Mouse (Mus musculus): Measurements from ENCODE around the gene Lrrfip2.

Gene Lrrfip2

DNA sequence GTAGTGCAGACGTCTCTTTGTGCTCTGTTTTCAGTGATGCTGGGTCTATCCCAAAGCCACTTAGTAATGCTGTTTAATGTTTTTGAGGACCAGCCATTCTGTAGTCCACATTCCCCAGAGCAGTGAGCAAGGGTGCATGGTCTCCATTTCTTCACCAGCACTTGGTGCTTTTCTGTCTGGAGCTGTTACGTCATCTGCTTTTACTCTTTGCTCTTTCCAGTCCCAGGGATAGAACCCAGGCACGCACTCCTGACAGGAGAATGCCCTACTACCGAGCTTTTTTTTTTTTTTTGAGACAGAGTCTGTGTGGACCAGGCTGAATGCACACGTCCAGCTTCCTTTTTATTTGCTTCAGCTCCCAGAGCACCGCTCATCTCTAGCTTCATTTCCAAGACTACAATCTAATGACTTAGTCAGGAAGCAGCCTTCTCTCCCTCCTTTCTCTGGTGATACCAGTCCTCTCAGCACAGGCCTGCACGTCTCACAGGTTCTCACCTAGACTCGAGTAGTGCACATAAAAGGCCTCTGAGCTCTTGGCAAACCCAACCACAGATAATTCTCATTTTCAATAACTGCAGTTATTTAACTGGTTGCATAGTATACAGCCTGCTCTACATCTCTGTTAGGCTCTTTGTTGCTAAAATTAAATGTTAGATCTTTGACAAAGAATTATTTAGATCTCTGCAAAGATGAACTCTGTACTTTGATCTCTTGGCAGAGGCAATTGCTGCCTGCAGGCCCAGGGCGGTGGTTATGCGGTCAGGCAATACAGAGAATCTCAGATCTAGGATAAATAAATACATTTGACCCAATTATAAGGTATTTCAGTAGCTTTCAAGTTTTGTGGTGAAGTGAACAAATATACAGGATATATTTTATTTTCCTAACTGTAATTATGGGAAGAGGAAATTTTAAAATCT, 94.0 kb downstream of the Lrrfip2 start:
- no peak for DNase-seq (ENCODE audit: low read depth in 2 of 2, low spot score in 2 of 2)

DNA sequence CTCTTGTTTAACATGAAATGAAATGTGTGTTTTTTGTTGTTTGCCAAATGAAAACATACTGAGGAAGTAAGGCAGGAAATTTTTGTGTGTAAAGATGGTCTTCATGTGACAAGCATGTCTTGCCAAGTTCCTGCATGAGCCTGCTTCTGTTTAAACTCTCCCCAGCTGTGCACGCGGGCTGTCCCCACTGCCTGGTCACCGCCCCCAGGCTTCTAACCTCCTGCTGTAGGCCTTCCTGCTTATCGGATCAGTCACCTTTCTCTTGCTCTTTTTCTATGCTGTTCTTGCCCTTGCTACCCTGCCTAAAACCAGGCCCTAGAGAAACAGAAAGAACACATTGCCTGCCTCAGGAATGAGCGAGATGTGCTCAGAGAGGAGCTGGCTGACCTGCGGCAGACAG, 96.1 kb downstream of the Lrrfip2 start:
- no peak for DNase-seq (ENCODE audit: low read depth in 2 of 2, low spot score in 2 of 2)

DNA sequence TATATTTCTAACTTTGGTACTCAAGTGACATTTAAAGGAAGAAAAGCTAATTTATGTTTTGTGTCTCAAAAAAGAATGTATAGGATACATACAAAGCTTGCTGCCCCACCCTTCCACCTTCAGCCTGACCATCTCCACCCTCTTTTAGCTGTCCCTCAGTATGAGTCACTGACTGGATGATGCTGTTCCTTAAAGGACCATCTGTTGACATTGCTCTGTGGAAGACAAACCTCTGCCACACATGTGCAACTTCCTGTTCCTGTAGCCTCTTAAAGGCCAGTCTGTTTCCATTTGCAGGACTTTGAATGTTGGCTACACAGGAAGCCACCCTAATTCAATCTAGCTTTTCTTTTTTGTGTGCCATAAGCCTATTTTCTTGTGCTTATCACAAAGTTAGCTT, 99.0 kb downstream of the Lrrfip2 start:
- DNase-seq (ENCODE audit: low read depth in 2 of 2, low spot score in 2 of 2): no peak

- no peak for DNase-seq (ENCODE audit: low read depth in 2 of 2, low spot score in 2 of 2)
These were observed 103.2 kb downstream of the Lrrfip2 start for GRCm38 (mm10) chr9:111220551-111221080.

DNA sequence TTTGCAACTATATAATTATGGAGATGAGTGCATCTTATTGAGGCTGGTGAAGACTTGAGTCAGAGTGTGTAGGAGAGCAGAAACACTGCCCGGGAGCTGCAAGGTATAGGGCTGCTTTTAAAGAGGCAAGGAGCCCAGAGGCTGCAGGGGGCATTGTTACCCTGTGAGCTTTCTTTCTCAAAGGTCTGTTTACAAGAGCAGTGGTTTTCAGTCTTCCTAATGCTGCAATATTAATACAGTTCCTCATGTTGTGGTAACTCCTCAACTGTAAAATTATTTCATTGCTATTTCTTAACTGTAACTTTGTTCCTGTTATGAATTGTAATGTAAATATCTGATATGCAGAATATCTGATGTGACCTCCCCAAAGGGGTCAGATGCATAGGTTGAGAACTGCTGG, 104.2 kb downstream of the Lrrfip2 start:
- no peak for DNase-seq (ENCODE audit: low read depth in 2 of 2, low spot score in 2 of 2)

- DNase-seq (ENCODE audit: low read depth in 2 of 2, low spot score in 2 of 2): no peak
These were observed 106.0 kb downstream of the Lrrfip2 start for GRCm38 (mm10) chr9:111223406-111223805.

DNA sequence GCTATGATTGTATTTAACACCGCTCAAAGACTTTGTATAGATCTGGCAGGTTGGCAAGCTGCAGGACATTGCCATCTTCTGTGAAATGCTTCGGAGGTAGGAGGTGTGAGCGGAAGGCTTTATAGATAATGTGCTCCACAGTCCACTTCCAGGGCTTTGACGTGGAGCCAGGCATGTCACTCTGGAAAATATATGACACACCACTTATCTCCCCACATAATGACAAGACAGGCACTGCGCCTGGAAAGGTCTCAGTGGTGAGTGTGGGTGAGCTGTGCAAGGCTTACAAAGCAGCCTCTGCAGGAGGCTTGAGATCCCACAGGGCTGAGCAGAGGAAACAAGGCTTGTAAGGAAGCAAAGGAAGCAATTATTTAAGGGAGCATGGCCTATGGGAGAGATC, 111.1 kb downstream of the Lrrfip2 start:
- no peak for DNase-seq (ENCODE audit: low read depth in 2 of 2, low spot score in 2 of 2)

DNA sequence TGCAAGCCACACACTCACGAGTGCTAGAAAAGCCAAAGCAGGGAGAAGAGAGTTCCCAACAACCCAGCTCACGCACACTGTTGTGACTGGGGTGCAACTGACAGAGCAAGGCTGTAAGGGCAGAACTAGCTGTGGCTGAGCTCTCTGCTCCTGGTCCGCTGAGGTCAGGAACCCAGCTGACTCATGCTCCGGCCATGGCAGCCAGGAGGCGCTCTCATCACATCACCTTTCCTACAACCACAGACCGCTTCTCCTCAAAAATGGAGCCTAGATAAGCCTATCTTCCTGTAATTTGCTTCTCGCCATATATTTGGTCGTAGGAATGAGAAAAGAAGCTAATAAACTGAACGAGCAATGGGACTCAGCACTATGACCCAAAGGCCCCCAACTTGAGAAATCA, 117.3 kb downstream of the Lrrfip2 start:
- no peak for DNase-seq (ENCODE audit: low read depth in 2 of 2, low spot score in 2 of 2)

- no peak for DNase-seq (ENCODE audit: low read depth in 2 of 2, low spot score in 2 of 2)
These were observed 120.3 kb downstream of the Lrrfip2 start for GRCm38 (mm10) chr9:111237726-111238125.

- DNase-seq (ENCODE audit: low read depth in 2 of 2, low spot score in 2 of 2): no peak
These were observed 122.4 kb downstream of the Lrrfip2 start for GRCm38 (mm10) chr9:111239821-111240220.

DNA sequence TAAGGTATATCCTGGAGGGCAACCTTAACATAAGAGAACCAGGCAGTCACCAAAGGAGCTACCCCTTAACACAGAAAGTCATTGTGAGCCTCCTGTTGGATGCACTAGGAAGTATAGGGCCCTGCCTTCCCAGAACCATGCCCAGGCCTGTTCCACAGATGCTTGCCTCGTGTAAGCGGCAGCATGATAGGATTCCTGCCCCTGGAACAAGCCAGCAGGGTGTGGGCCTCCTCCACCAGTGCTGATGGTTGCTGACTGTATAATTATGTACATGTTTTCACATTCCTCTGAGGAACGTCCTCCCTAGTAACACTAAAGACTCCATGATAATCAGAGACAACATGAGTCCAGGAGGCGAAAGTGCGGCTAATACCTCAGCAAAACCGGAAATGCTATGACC, 126.0 kb downstream of the Lrrfip2 start:
- DNase-seq (ENCODE audit: low read depth in 2 of 2, low spot score in 2 of 2): no peak

DNA sequence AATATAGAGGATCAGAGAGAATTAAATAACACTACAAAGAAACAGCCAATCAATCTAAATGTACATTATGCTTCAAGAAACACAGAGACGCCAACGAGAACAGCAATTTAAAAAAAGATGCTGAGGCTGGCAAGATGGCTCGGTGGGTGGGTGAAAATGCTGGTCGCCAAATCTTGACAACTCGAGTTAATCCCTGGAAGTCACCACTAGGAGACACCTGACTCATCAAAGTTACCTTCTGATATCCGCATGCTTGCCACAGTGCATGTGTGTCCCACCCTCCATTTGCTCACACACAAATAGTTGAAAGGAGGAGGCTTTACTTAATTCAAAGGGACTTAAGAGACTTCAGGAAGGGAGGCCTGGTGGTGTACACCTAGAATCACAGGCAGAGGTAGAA, 128.2 kb downstream of the Lrrfip2 start:
- no peak for DNase-seq (ENCODE audit: low read depth in 2 of 2, low spot score in 2 of 2)

GRCm38 (mm10) chr9:111247682-111248246, 130.4 kb downstream of the Lrrfip2 start:
- no peak for DNase-seq (ENCODE audit: low read depth in 2 of 2, low spot score in 2 of 2)

- DNase-seq (ENCODE audit: low read depth in 2 of 2, low spot score in 2 of 2): no peak
These were observed 134.9 kb downstream of the Lrrfip2 start for GRCm38 (mm10) chr9:111252161-111252869.

GRCm38 (mm10) chr9:111260360-111260985, 143.1 kb downstream of the Lrrfip2 start:
- no peak for DNase-seq (ENCODE audit: low read depth in 2 of 2, low spot score in 2 of 2)

GRCm38 (mm10) chr9:111261356-111261755, 144.0 kb downstream of the Lrrfip2 start:
- DNase-seq (ENCODE audit: low read depth in 2 of 2, low spot score in 2 of 2): no peak

GRCm38 (mm10) chr9:111267998-111268397, 150.6 kb downstream of the Lrrfip2 start:
- DNase-seq (ENCODE audit: low read depth in 2 of 2, low spot score in 2 of 2): no peak

- DNase-seq (ENCODE audit: low read depth in 2 of 2, low spot score in 2 of 2): no peak
These were observed 153.2 kb downstream of the Lrrfip2 start for GRCm38 (mm10) chr9:111270606-111271005.

DNA sequence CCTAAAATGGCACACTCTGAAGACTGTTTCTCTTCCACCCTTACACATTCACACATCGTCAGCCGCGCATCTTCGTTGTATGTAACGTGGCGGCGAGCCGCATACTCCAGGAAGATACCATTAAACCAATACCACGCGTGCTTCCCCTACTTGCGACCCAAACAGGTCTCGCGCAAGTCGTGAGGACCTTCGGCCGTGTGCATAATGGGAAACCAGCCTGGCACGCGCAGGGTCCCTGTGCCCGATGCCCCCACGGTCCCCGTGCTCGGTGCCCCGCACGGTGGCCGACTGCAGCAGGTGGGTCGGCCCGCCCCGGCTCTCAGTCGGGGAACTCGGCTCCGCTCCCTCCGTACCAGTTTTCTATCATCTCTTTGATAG, 153.7 kb downstream of the Lrrfip2 start:
- no peak for DNase-seq (ENCODE audit: low read depth in 2 of 2, low spot score in 2 of 2)

DNA sequence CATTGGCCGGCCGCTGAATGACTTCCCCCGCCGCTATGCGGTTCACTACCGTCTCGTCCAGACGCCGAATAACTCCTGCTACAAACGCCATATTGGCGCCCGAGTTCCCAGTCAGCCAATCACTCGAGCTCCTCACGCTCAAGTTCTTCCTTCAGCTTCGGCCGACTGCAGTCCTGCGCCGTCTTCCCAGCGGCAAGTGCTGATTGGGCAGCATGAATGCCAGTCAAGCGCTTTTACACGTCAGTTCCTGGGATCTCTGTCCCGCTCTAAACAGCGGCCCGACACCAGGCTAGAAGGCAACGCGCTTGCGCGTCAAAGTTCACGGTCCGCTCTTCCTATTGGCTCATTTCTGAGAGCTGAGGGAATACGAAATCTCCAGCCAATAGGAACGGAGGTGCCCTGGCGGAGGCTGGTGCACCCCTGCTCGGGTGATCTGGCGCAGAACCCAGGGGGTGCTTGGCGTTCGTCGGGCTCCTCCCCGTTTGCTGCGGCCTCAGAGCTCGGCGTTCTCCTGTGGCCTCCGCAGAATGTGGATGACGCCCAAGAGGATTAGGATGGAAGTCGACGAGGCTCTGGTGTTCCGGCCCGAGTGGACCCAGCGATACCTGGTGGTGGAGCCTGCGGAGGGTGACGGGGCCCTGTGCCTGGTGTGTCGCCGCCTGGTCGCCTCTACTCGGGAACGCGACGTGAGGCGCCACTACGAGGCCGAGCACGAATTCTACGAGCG, 154.2 kb downstream of the Lrrfip2 start, which contains the start of the genes Mlh1 and Epm2aip1:
Gene Mlh1, minus strand, starts transcription at position 358 of the 727 bp plus-strand sequence.
Gene Epm2aip1, plus strand, starts transcription at position 496 of the 727 bp plus-strand sequence.
- peak; percentile 96 to 97 for DNase-seq (ENCODE audit: low read depth in 2 of 2, low spot score in 2 of 2)

All from CD8-positive naive resting alpha-beta T cell, adult 2 months (primary cell).